Mouse (Mus musculus) heart, postnatal 0 days (tissue): Measurements from ENCODE around the gene Arhgap27. TPM values are rescaled to one million over a fixed set of nuclear protein-coding genes. Genes with fewer than 3 reads are reported as not detected.
A peak's percentile ranks its signal among the peaks of the same experiment; 100 is the strongest.

Source experiments
- ATAC-seq: fragments of 200-750 bp; cut with Nextera tagmentation; 2 replicates; pipeline ENCODE4 v1.8.0; 2017; ENCODE audit warnings: low read depth, moderate number of reproducible peaks, moderate library complexity; ENCODE audit not compliant: insufficient read depth
- DNase-seq: peaks from one replicate; pipeline ENCODE4 v3.0.0-alpha.2; 2016; ENCODE audit warnings: low spot score
- H3K27ac ChIP-seq: fragments of 300-500 bp; sonication (generic); 2 replicates; pipeline ENCODE4 v1.5.1; 2014; ENCODE audit warnings: low read depth, mild to moderate bottlenecking
- H3K27me3 ChIP-seq: fragments of 300-500 bp; sonication (generic); 2 replicates; pipeline ENCODE4 v1.6.1; 2014; ENCODE audit warnings: low read length, mixed read lengths; ENCODE audit not compliant: control insufficient read depth, insufficient read depth
- H3K36me3 ChIP-seq: fragments of 300-500 bp; sonication (generic); replicated peaks from 2 replicates; pipeline ENCODE4 v1.6.1; 2014; ENCODE audit warnings: low read length, mixed read lengths; ENCODE audit not compliant: control insufficient read depth, insufficient read depth
- H3K4me1 ChIP-seq: fragments of 300-500 bp; sonication (generic); 2 replicates; pipeline ENCODE4 v1.6.1; 2014; ENCODE audit warnings: antibody characterized with exemption; ENCODE audit not compliant: control insufficient read depth, insufficient read depth
- H3K4me2 ChIP-seq: fragments of 300-500 bp; sonication (generic); 2 replicates; pipeline ENCODE4 v1.6.1; 2014; ENCODE audit warnings: low read depth, mild to moderate bottlenecking, low read length, moderate library complexity
- H3K4me3 ChIP-seq: fragments of 300-500 bp; sonication (generic); 2 replicates; pipeline ENCODE4 v1.5.1; 2014; ENCODE audit warnings: low read depth, low read length
- H3K9ac ChIP-seq: fragments of 300-500 bp; sonication (generic); replicated peaks from 2 replicates; pipeline ENCODE4 v1.6.1; 2014; ENCODE audit warnings: low read depth, low read length, mixed read lengths
- H3K9me3 ChIP-seq: fragments of 300-500 bp; sonication (generic); replicated peaks from 2 replicates; pipeline ENCODE4 v1.6.1; 2016; ENCODE audit warnings: low read length; ENCODE audit not compliant: control insufficient read depth
- CTCF ChIP-seq: IDR thresholded peaks from 2 replicates; pipeline ENCODE4 v1.5.1; 2016; ENCODE audit warnings: antibody characterized with exemption, control low read depth, low read depth
- EP300 ChIP-seq: IDR thresholded peaks from 2 replicates; pipeline ENCODE4 v1.6.1; 2016; ENCODE audit warnings: antibody characterized with exemption, low read depth
- WGBS: fragments of 180-500 bp; shearing (Covaris S2); extraction: QIAGEN DNeasy Blood & Tissue Kit; methylation state at CpG from one replicate; pipeline ENCODE4 v1.1.7; 2014; 5-methylcytosine and 5-hydroxymethylcytosine counted together
- polyA plus RNA-seq: library from polyadenylated mRNA; unstranded; fragments of >200 nt; fragmentation: Nextera tagmentation; extraction: Ambion mirVana; gene quantifications from 2 replicates; pipeline ENCODE4 v1.2.1, GENCODE M21; 2015
- total RNA-seq: library from RNA; depleted of rRNA; stranded (reverse); fragments of >200 nt; gene quantifications from 2 replicates; pipeline ENCODE4 v1.2.3, GENCODE M21; 2014; ENCODE audit warnings: low replicate concordance

Gene Arhgap27
- total and polyA plus RNA-seq, 2 experiments from 2014 or later: 6.5 to 9.7 TPM

- WGBS: 82% methylated on average over 7 of the region's 7 CpGs
These were observed 25.4 kb downstream of the Arhgap27 start for GRCm38 (mm10) chr11:103338119-103338518.

GRCm38 (mm10) chr11:103337180-103337579 lies 26.3 kb downstream of the Arhgap27 start:
- Histone ChIP-seq H3K9me3 (no peaks in the 10 kb centered on the region), H3K4me2 (no peak overlapping the region), H3K27me3 (peaks cover 14% of the 10 kb centered on the region; the same call in 1 of the 2 replicates), H3K4me3 (no peak overlapping the region), H3K36me3 (no peaks in the 10 kb centered on the region), H3K27ac (no peak overlapping the region), H3K9ac (no peak overlapping the region), H3K4me1 (no peaks in the 10 kb centered on the region; the same call in 1 of the 2 replicates)
- no peak for TF ChIP-seq CTCF
- no peak for TF ChIP-seq EP300
- DNase-seq (no peak), ATAC-seq (no peak)
- 82% methylated on average over 2 of the region's 2 CpGs for WGBS

More at GRCm38 (mm10) chr11:103338119-103338518, 25.4 kb downstream of the Arhgap27 start:
- DNase-seq (no peak), ATAC-seq (no peak)
- H3K4me2 ChIP-seq: no peak overlapping the region
- no peak overlapping the region for H3K27ac ChIP-seq
- no peak for TF ChIP-seq EP300
- no peak for TF ChIP-seq CTCF
- H3K36me3 ChIP-seq: no peaks in the 10 kb centered on the region
- no peaks in the 10 kb centered on the region for H3K9me3 ChIP-seq
- peaks cover 10% of the 10 kb centered on the region; the same call in 1 of the 2 replicates for H3K27me3 ChIP-seq
- no peak overlapping the region for H3K9ac ChIP-seq
- no peaks in the 10 kb centered on the region for H3K4me1 ChIP-seq
- H3K4me3 ChIP-seq: no peak overlapping the region

GRCm38 (mm10) chr11:103335561-103335960 lies 27.9 kb downstream of the Arhgap27 start:
- H3K4me2 ChIP-seq: no peak overlapping the region
- ATAC-seq (no peak), DNase-seq (no peak)
- H3K9me3 ChIP-seq: no peaks in the 10 kb centered on the region
- H3K27ac ChIP-seq: no peak overlapping the region
- peaks cover 14% of the 10 kb centered on the region; the same call in 1 of the 2 replicates for H3K27me3 ChIP-seq
- no peak overlapping the region for H3K4me3 ChIP-seq
- WGBS: 83% methylated on average over 5 of the region's 5 CpGs
- no peak overlapping the region for H3K9ac ChIP-seq
- H3K36me3 ChIP-seq: no peaks in the 10 kb centered on the region
- TF ChIP-seq EP300 (no peak), CTCF (no peak)
- H3K4me1 ChIP-seq: no peaks in the 10 kb centered on the region; the same call in 1 of the 2 replicates

DNA sequence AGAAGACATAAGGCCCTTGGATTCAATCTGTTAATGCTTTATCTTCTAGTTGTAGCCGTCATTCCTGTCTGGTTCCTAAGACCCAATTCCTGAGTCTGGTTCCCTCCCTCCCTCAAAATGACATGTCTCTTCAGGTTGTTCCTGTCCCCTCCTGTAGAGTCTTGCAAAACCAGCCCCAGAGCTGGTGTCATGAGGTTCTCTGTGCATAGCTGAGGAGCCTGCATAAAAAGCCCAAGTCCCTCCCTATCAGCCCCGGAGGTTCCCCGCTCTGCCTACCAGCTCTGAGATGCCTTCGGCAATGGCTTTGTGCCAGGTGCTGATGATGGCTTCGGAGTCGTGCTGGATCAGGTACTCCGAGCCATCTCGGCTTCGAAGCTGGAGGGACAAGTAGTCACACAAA lies 28.6 kb downstream of the Arhgap27 start:
- 80% methylated on average over 9 of the region's 9 CpGs for WGBS
- H3K4me3 ChIP-seq: no peak overlapping the region
- DNase-seq: no peak

GRCm38 (mm10) chr11:103333719-103334398 lies 29.6 kb downstream of the Arhgap27 start:
- peak; percentile 57 for ATAC-seq
- H3K36me3 ChIP-seq: no peaks in the 10 kb centered on the region
- H3K9ac ChIP-seq: no peak overlapping the region
- peak overlapping the region; percentile 56 for H3K4me2 ChIP-seq
- TF ChIP-seq EP300: no peak
- peak; percentile 52 for TF ChIP-seq CTCF
- H3K4me1 ChIP-seq: no peaks in the 10 kb centered on the region; the same call in 1 of the 2 replicates
- no peak overlapping the region for H3K27ac ChIP-seq
- H3K27me3 ChIP-seq: peaks cover 14% of the 10 kb centered on the region; the same call in 1 of the 2 replicates
- WGBS: 22% methylated on average over 40 of the region's 40 CpGs
- DNase-seq: no peak
- H3K4me3 ChIP-seq: peak overlapping the region; percentile 15
- H3K9me3 ChIP-seq: no peaks in the 10 kb centered on the region

More for the DNA sequence above, 28.6 kb downstream of the Arhgap27 start:
- H3K27me3 ChIP-seq: peaks cover 14% of the 10 kb centered on the region; the same call in 1 of the 2 replicates
- H3K9me3 ChIP-seq: no peaks in the 10 kb centered on the region
- H3K27ac ChIP-seq: no peak overlapping the region
- ATAC-seq: no peak
- H3K4me2 ChIP-seq: no peak overlapping the region
- no peaks in the 10 kb centered on the region; the same call in 1 of the 2 replicates for H3K4me1 ChIP-seq
- no peak overlapping the region for H3K9ac ChIP-seq
- H3K36me3 ChIP-seq: no peaks in the 10 kb centered on the region
- TF ChIP-seq CTCF (no peak), EP300 (no peak)
